Mouse (Mus musculus) CH12.LX (cell line): Measurements from ENCODE around the gene Pacs2. TPM values are rescaled to one million over a fixed set of nuclear protein-coding genes. Genes with fewer than 3 reads are reported as not detected.
A peak's percentile ranks its signal among the peaks of the same experiment; 100 is the strongest.

Experiments
- DNase-seq: peaks from one replicate; pipeline ENCODE4 v3.0.0-alpha.2; 2013; ENCODE audit errors: extremely low read depth
- H3K27ac ChIP-seq: 2 replicates; pipeline ENCODE4 v1.5.1; 2012; ENCODE audit warnings: low read depth, mild to moderate bottlenecking, control low read depth, moderate library complexity; ENCODE audit not compliant: insufficient read depth
- H3K27me3 ChIP-seq: replicated peaks from 2 replicates; pipeline ENCODE3; 2012; ENCODE audit warnings: inconsistent platforms
- H3K36me3 ChIP-seq, 2 experiments: replicated peaks in 1 of 2; 2 replicates each; pipeline versions ENCODE3 to v1.6.1; 2012; ENCODE audit warnings: inconsistent platforms in 1 of 2, low read length in 1 of 2, mild to moderate bottlenecking in 1 of 2, mixed read lengths in 1 of 2, moderate library complexity in 1 of 2; ENCODE audit not compliant: control insufficient read depth in 1 of 2, insufficient read depth in 1 of 2
- H3K4me1 ChIP-seq, 2 experiments: 2 replicates each; pipeline ENCODE4 v1.6.1; 2012; ENCODE audit warnings: inconsistent platforms in 1 of 2, moderate library complexity in 1 of 2; ENCODE audit not compliant: insufficient read depth in 2 of 2, control insufficient read depth in 1 of 2
- H3K4me2 ChIP-seq: 2 replicates; pipeline ENCODE4 v1.6.1; 2012; ENCODE audit warnings: low read depth, mild to moderate bottlenecking, control low read depth; ENCODE audit not compliant: poor library complexity, insufficient read depth, severe bottlenecking
- H3K4me3 ChIP-seq, 3 experiments: fragments of 150-350 bp in 1 of 3; sonication (generic) in 1 of 3; replicated peaks in 1 of 3; 2 replicates each; pipeline versions ENCODE3 to v1.5.1; 2011 to 2012; ENCODE audit warnings: low read depth in 2 of 3, low read length in 2 of 3, mild to moderate bottlenecking in 2 of 3, moderate library complexity in 2 of 3, control low read depth in 1 of 3, improper control_type of control experiment in 1 of 3, inconsistent platforms in 1 of 3, mixed read lengths in 1 of 3; ENCODE audit not compliant: poor library complexity in 1 of 3
- H3K79me2 ChIP-seq: replicated peaks from 2 replicates; pipeline ENCODE4 v1.6.1; 2012; ENCODE audit warnings: mild to moderate bottlenecking, moderate library complexity; ENCODE audit not compliant: control insufficient read depth, poor library complexity, insufficient read depth, severe bottlenecking; ENCODE audit errors: extremely low read depth
- H3K9ac ChIP-seq: 2 replicates; pipeline ENCODE4 v1.6.1; 2012; ENCODE audit warnings: low read depth, mild to moderate bottlenecking, control low read depth, moderate library complexity; ENCODE audit not compliant: insufficient read depth
- H3K9me3 ChIP-seq: replicated peaks from 2 replicates; pipeline ENCODE3; 2012; ENCODE audit warnings: low read length, inconsistent platforms, mixed read lengths
- BHLHE40 ChIP-seq: IDR thresholded peaks from 2 replicates; pipeline ENCODE4 v1.6.1; 2011; ENCODE audit warnings: mild to moderate bottlenecking, low read depth, low read length, improper control_type of control experiment
- CHD1 ChIP-seq: IDR thresholded peaks from 2 replicates; pipeline ENCODE4 v1.6.1; 2012; ENCODE audit warnings: low read depth, low read length, improper control_type of control experiment, inconsistent platforms
- CTCF ChIP-seq, 2 experiments: IDR thresholded peaks in 1 of 2; conservative IDR thresholded peaks in 1 of 2; 2 replicates each; pipeline ENCODE4 v1.5.1; 2011 to 2012; ENCODE audit warnings: low read depth in 2 of 2, low read length in 2 of 2, improper control_type of control experiment in 1 of 2, inconsistent platforms in 1 of 2, mild to moderate bottlenecking in 1 of 2, moderate library complexity in 1 of 2
- ELF1 ChIP-seq: IDR thresholded peaks from 2 replicates; pipeline ENCODE4 v1.6.1; 2014; ENCODE audit warnings: low read depth, mild to moderate bottlenecking, inconsistent platforms, low read length, improper control_type of control experiment
- ETS1 ChIP-seq: conservative IDR thresholded peaks from 2 replicates; pipeline ENCODE4 v1.6.1; 2012; ENCODE audit warnings: low read depth, mild to moderate bottlenecking, inconsistent platforms, low read length, improper control_type of control experiment, moderate library complexity
- GABPA ChIP-seq: IDR thresholded peaks from 2 replicates; pipeline ENCODE4 v1.6.1; 2012; ENCODE audit warnings: low read depth, low read length, improper control_type of control experiment, inconsistent platforms; ENCODE audit not compliant: insufficient replicate concordance
- IRF4 ChIP-seq: IDR thresholded peaks from 2 replicates; pipeline ENCODE4 v1.6.1; 2014; ENCODE audit warnings: low read depth, mild to moderate bottlenecking, inconsistent platforms, low read length, improper control_type of control experiment
- JUN ChIP-seq: IDR thresholded peaks from 2 replicates; pipeline ENCODE4 v1.6.1; 2011; ENCODE audit warnings: low read depth, mild to moderate bottlenecking, low read length, improper control_type of control experiment, moderate library complexity; ENCODE audit not compliant: insufficient read depth
- JUND ChIP-seq: conservative IDR thresholded peaks from 2 replicates; pipeline ENCODE4 v1.6.1; 2011; ENCODE audit warnings: low read depth, low read length, improper control_type of control experiment
- KAT2A ChIP-seq: IDR thresholded peaks from 2 replicates; pipeline ENCODE4 v1.6.1; 2012; ENCODE audit warnings: low read length, improper control_type of control experiment, inconsistent platforms; ENCODE audit not compliant: insufficient replicate concordance
- MAFK ChIP-seq: IDR thresholded peaks from 2 replicates; pipeline ENCODE4 v1.6.1; 2011; ENCODE audit warnings: low read length, improper control_type of control experiment; ENCODE audit not compliant: insufficient replicate concordance
- MAZ ChIP-seq: IDR thresholded peaks from 2 replicates; pipeline ENCODE4 v1.6.1; 2012; ENCODE audit warnings: low read depth, mild to moderate bottlenecking, inconsistent platforms, low read length, improper control_type of control experiment, moderate library complexity
- NELFE ChIP-seq: IDR thresholded peaks from 2 replicates; pipeline ENCODE4 v1.6.1; 2011; ENCODE audit warnings: low read depth, low read length, improper control_type of control experiment
- NRF1 ChIP-seq: IDR thresholded peaks from 2 replicates; pipeline ENCODE4 v1.6.1; 2014; ENCODE audit warnings: low read depth, mild to moderate bottlenecking, inconsistent platforms, low read length, improper control_type of control experiment, moderate library complexity
- RAD21 ChIP-seq: IDR thresholded peaks from 2 replicates; pipeline ENCODE4 v1.6.1; 2011; ENCODE audit warnings: low read depth, mild to moderate bottlenecking, low read length, improper control_type of control experiment, moderate library complexity
- SIN3A ChIP-seq: IDR thresholded peaks from 2 replicates; pipeline ENCODE4 v1.6.1; 2012; ENCODE audit warnings: low read length, improper control_type of control experiment, inconsistent platforms
- TBP ChIP-seq: conservative IDR thresholded peaks from 2 replicates; pipeline ENCODE4 v1.6.1; 2011; ENCODE audit warnings: low read depth, low read length, improper control_type of control experiment
- TCF12 ChIP-seq: IDR thresholded peaks from 2 replicates; pipeline ENCODE4 v1.6.1; 2014; ENCODE audit warnings: low read depth, mild to moderate bottlenecking, inconsistent platforms, low read length, improper control_type of control experiment
- USF2 ChIP-seq: conservative IDR thresholded peaks from 2 replicates; pipeline ENCODE4 v1.6.1; 2011; ENCODE audit warnings: low read depth, low read length, improper control_type of control experiment
- ZMIZ1 ChIP-seq: IDR thresholded peaks from 2 replicates; pipeline ENCODE4 v1.6.1; 2012; ENCODE audit warnings: low read depth, mild to moderate bottlenecking, inconsistent platforms, low read length, improper control_type of control experiment
- ZNF384 ChIP-seq: IDR thresholded peaks from 2 replicates; pipeline ENCODE4 v1.6.1; 2012; ENCODE audit warnings: low read depth, low read length, improper control_type of control experiment, inconsistent platforms
- dilution Hi-C: fragments of 300-500 bp; cut with MboI; formaldehyde crosslinking; loops from 2 replicates; pipeline ENCODE4 v1.14.3; 2020; ENCODE audit warnings: low sequenced_read_pairs; ENCODE audit not compliant: extremely low pct_unique_long_range_greater_than_20kb, extremely low pct_ligation_motif_present
- in situ Hi-C: fragments of 300-500 bp; cut with MboI; formaldehyde crosslinking; loops from 3 replicates; pipeline ENCODE4 v1.14.3; 2019; ENCODE audit warnings: low sequenced_read_pairs, low pct_ligation_motif_present, low pct_unique_long_range_greater_than_20kb, mixed read lengths
- polyA plus RNA-seq: library from polyadenylated mRNA; unstranded; fragments of >175 nt; gene quantifications from 2 replicates; pipeline ENCODE4 v1.2.1, GENCODE M21; 2012; ENCODE audit warnings: low read depth; ENCODE audit not compliant: insufficient read length
- total RNA-seq, 2 experiments: library from RNA; depleted of rRNA; stranded (reverse); fragments of 300-350 nt in 1 of 2; fragments of >200 nt in 1 of 2; gene quantifications; 2 replicates each; pipeline ENCODE4 v1.2.3; 2012 to 2014

The Pacs2 gene
- total and polyA plus RNA-seq, 3 experiments, result 3.1 to 7.1 (median 7.0) TPM

DNA sequence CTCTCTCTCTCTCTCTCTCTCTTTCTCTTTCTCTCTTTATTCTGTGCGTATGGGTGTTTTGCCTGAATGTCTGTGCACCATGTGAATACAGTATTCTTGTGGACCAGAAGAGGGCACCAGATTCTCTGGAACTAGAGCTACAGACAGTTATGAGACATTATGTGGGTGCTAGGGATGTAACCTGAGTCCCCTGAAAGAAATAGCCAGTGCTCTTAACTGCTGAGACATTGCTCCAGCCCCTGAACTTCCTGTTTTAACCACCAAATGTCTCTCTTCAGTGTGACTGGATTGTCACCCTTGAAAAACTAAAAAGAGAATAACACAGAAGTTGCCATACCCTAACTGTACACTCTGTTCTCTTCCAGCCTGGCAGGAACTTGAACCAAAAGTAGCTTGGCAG, 12.2 kb downstream of the Pacs2 start:
- no peak overlapping the region for H3K27ac ChIP-seq
- no peak for DNase-seq
- in situ Hi-C loops (no loop called here), dilution Hi-C loops (no loop called here)
- H3K79me2 ChIP-seq, result no peaks in the 10 kb centered on the region
- H3K9me3 ChIP-seq, result peaks cover 4% of the 10 kb centered on the region
- H3K4me1 ChIP-seq, result peaks cover 27 to 55% of the 10 kb centered on the region in 2 experiments
- no peak for TF ChIP-seq KAT2A
- TF ChIP-seq ETS1, result peak; percentile 48; the same call in 1 of the 2 replicates
- no peak for TF ChIP-seq TBP
- no peaks in the 10 kb centered on the region for H3K27me3 ChIP-seq
- no peak overlapping the region for H3K4me3 ChIP-seq
- H3K36me3 ChIP-seq, result peaks cover 0 to 23% of the 10 kb centered on the region in 2 experiments
- H3K9ac ChIP-seq, result no peak overlapping the region
- no peak overlapping the region for H3K4me2 ChIP-seq

DNA sequence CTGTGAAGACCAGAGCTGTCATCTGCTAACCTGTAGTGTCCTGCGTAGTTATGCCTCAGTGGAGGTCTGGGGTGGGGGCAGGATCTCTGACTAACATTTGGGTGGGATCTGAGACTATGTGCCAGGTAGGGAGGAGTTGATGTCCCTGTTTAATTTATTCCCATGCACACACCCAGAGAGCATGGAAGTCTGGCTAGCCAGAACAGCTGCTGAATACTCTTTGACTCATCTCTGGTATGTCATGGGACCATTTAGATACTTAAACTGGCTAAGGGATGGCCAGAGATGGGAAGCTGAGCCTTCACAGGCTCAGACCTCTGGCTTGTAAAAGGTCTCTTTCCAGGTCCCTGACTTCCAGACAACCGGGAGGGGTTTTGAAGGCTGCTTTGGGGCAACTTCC, 13.2 kb downstream of the Pacs2 start:
- Histone ChIP-seq H3K27me3 (no peaks in the 10 kb centered on the region), H3K4me2 (no peak overlapping the region), H3K36me3 (peaks cover 0 to 26% of the 10 kb centered on the region in 2 experiments), H3K27ac (no peak overlapping the region), H3K4me3 (no peak overlapping the region), H3K79me2 (no peaks in the 10 kb centered on the region), H3K9ac (no peak overlapping the region), H3K4me1 (peaks cover 29 to 63% of the 10 kb centered on the region in 2 experiments), H3K9me3 (peaks cover 4% of the 10 kb centered on the region)
- no peak for DNase-seq
- dilution Hi-C loops (no loop called here), in situ Hi-C loops (no loop called here)
- TF ChIP-seq NELFE (no peak), JUN (no peak)

DNA sequence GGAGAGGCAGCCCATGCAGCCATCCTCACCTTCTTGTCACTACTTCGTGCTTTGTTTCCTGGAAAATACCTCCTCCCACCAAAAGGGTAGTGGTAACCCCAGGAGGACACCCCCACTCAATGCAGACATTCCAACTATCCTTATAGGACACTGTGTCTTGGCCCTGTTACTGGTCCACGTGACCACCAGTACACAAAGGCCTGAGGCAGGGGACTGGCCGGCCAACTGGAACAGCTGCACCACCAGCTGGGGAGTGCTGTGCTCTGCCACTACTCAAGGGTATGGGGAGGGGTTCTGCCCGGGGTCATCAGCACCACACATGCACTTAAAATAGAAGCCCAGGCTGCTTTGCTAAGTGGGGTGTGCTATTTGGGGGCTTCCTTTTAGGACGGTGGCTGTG, 13.8 kb downstream of the Pacs2 start:
- Histone ChIP-seq H3K4me3 (no peak overlapping the region), H3K4me2 (no peak overlapping the region), H3K79me2 (no peaks in the 10 kb centered on the region), H3K36me3 (peaks cover 0 to 27% of the 10 kb centered on the region in 2 experiments), H3K27me3 (no peaks in the 10 kb centered on the region), H3K4me1 (peaks cover 27 to 59% of the 10 kb centered on the region in 2 experiments), H3K9ac (no peak overlapping the region), H3K27ac (no peak overlapping the region), H3K9me3 (peaks cover 4% of the 10 kb centered on the region)
- dilution Hi-C loops (no loop called here), in situ Hi-C loops (no loop called here)
- no peak for TF ChIP-seq ETS1
- TF ChIP-seq MAFK, result no peak
- no peak for TF ChIP-seq USF2
- no peak for TF ChIP-seq SIN3A
- TF ChIP-seq BHLHE40, result no peak
- no peak for TF ChIP-seq TCF12
- no peak for TF ChIP-seq ZMIZ1
- TF ChIP-seq NELFE, result no peak
- TF ChIP-seq CHD1, result no peak
- TF ChIP-seq MAZ, result no peak
- no peak for TF ChIP-seq RAD21
- no peak for TF ChIP-seq GABPA
- TF ChIP-seq JUN, result no peak
- no peak for TF ChIP-seq IRF4
- no peak for TF ChIP-seq ELF1
- TF ChIP-seq JUND, result no peak
- TF ChIP-seq ZNF384, result no peak
- no peak for TF ChIP-seq CTCF (conservative IDR thresholded peaks at IDR 0.05 in 1 of 2, IDR thresholded peaks at IDR 0.05 in 1 of 2; ENCODE audit: low read depth in 2 of 2, low read length in 2 of 2)
- TF ChIP-seq NRF1, result no peak
- no peak for TF ChIP-seq KAT2A
- no peak for DNase-seq
